Mouse (Mus musculus) bone marrow macrophage, adult 2 months (primary cell): ENCODE measurements around the gene Zyg11b.

Experiments
- CTCF ChIP-seq: IDR thresholded peaks from 2 replicates; pipeline ENCODE4 v1.5.1; 2012; ENCODE audit warnings: low read depth, mild to moderate bottlenecking, low read length, moderate library complexity
- POLR2A ChIP-seq: IDR thresholded peaks from 2 replicates; pipeline ENCODE4 v1.6.1; 2012; ENCODE audit warnings: mild to moderate bottlenecking, low read depth, low read length, borderline replicate concordance

DNA sequence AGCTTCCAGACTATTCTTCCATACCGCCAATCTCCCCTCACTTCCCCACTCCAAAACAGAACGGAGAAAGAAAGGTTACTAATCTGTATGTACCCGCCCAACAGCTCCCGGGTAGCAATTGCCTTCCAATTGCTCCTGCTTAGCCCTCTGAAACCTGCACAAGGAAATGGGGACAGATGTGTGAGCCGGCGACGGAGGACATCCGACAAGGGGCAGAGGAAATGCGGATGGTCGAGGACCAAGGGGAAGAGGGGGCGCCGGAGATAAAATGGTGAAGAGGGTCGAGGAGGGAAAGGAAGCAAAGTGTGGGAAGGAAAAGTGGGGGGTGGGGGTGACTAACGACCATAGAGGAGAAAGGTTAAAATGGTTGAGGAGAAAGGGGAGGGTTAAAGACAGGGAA lies 630 bp downstream of the Zyg11b start:
- TF ChIP-seq POLR2A (no peak), CTCF (no peak)
